Comparison of ENCODE assay signal across 8 mouse cellular contexts in genomic region chr9:72155250-72156138, GRCm38 (mm10). TPM values are rescaled to one million over a fixed set of nuclear protein-coding genes. Genes with fewer than 3 reads are reported as not detected.
DNase-seq lines count a peak whose midpoint lies in the region; ATAC-seq and TF ChIP-seq lines count a peak whose summit lies in the region.

No protein-coding gene starts in this region.

- 9% methylated on average over 21 of the region's 21 CpGs for WGBS in hindbrain, postnatal 0 days
- WGBS in midbrain, embryonic 15.5 days = 7% methylated on average over 21 of the region's 21 CpGs

- H3K27me3 ChIP-seq in hindbrain, postnatal 0 days (ENCODE audit: insufficient read depth, low read length) = no peaks in the 10 kb centered on the region
- no peaks in the 10 kb centered on the region for H3K27me3 ChIP-seq in midbrain, embryonic 15.5 days (replicated peaks)

- H3K4me3 ChIP-seq in hindbrain, postnatal 0 days (ENCODE audit: low read length) = peak overlapping the region; percentile 32
- H3K4me3 ChIP-seq in midbrain, embryonic 15.5 days = peak overlapping the region; percentile 31

- TF ChIP-seq CTCF in hindbrain, postnatal 0 days (IDR thresholded peaks at IDR 0.05; ENCODE audit: low read depth) = no peak

- H3K9ac ChIP-seq in hindbrain, postnatal 0 days (replicated peaks; ENCODE audit: low read length) = peak overlapping the region; percentile 41
- H3K9ac ChIP-seq in midbrain, embryonic 15.5 days = peak overlapping the region; percentile 36

- H3K36me3 ChIP-seq in hindbrain, postnatal 0 days (ENCODE audit: insufficient read depth, low read length) = no peaks in the 10 kb centered on the region
- no peaks in the 10 kb centered on the region for H3K36me3 ChIP-seq in midbrain, embryonic 15.5 days (replicated peaks)

- peak overlapping the region; percentile 32; the same call in 1 of the 2 replicates for H3K27ac ChIP-seq in hindbrain, postnatal 0 days
- peak overlapping the region; percentile 35; the same call in 1 of the 2 replicates for H3K27ac ChIP-seq in midbrain, embryonic 15.5 days

- peak; percentile 11 to 48 for DNase-seq in frontal cortex, adult 2 months (ENCODE audit: extremely low spot score in 1 of 2, low spot score in 1 of 2)
- no peak for DNase-seq in frontal cortex, postnatal 25 days (ENCODE audit: low spot score in 2 of 2)
- DNase-seq in right cerebral cortex, adult 2 months (ENCODE audit: low spot score in 2 of 2) = peak; percentile 26 to 46
- no peak for DNase-seq in right cerebral cortex, postnatal 4 days
- DNase-seq in hindbrain, postnatal 0 days (ENCODE audit: low spot score) = peak; percentile 39
- DNase-seq in frontal cortex, postnatal 10 days (ENCODE audit: low spot score in 2 of 2) = no peak
- DNase-seq in gastrocnemius, postnatal 25 days = no peak

- no peaks in the 10 kb centered on the region for H3K4me1 ChIP-seq in hindbrain, postnatal 0 days (ENCODE audit: insufficient read depth, low read length)
- peaks cover 12% of the 10 kb centered on the region for H3K4me1 ChIP-seq in midbrain, embryonic 15.5 days

- H3K4me2 ChIP-seq in hindbrain, postnatal 0 days (ENCODE audit: low read depth, low read length) = peak overlapping the region; percentile 66
- H3K4me2 ChIP-seq in midbrain, embryonic 15.5 days = peak overlapping the region; percentile 63

- ATAC-seq in hindbrain, postnatal 0 days = 0 out of 2 replicates have a peak, but pooled peaks have one; percentile 15
- 0 out of 2 replicates have a peak, but pooled peaks have one; percentile 50 for ATAC-seq in midbrain, embryonic 15.5 days (replicated peaks)

- H3K9me3 ChIP-seq in hindbrain, postnatal 0 days (ENCODE audit: low read length) = no peaks in the 10 kb centered on the region
- no peaks in the 10 kb centered on the region for H3K9me3 ChIP-seq in midbrain, embryonic 15.5 days

RNA-seq across cellular contexts. Expression of gene Tcf12, which starts 43.8 kb away (rescaled TPM):
- 46.0 and 46.1 TPM in 2 replicates for polyA plus RNA-seq in frontal cortex, adult 2 months (2012; rRNA removed)
- total RNA-seq in hindbrain, postnatal 0 days (2014; rRNA removed) = 96.6 and 155 TPM in 2 replicates
- 65.5 and 68.3 TPM in 2 replicates for polyA plus RNA-seq in hindbrain, postnatal 0 days (2015; fragmentation: Nextera tagmentation; extraction: Ambion mirVana)
- polyA plus RNA-seq in midbrain, embryonic 15.5 days (2015; fragmentation: Nextera tagmentation; extraction: Ambion mirVana) = 59.9 and 60.9 TPM in 2 replicates
- 10 to 100 TPM; 25.1 to 25.9 TPM for total RNA-seq in gastrocnemius, postnatal 25 days (2021)

Comparison
In these comparisons a context has a peak if more than half of its experiments do, and no peak if none do; other contexts are left out.
1. DNase-seq: peak in frontal cortex, adult 2 months (2 of 2), right cerebral cortex, adult 2 months (2 of 2) and hindbrain, postnatal 0 days (single experiment); none in frontal cortex, postnatal 25 days (0 of 2), right cerebral cortex, postnatal 4 days (single experiment), frontal cortex, postnatal 10 days (0 of 2) and gastrocnemius, postnatal 25 days (single experiment).